In genomic region chr15:77727139-77727538, GRCm38 (mm10) we compare ENCODE assay signal across 14 mouse cellular contexts. TPM values are rescaled to one million over a fixed set of nuclear protein-coding genes. Genes with fewer than 3 reads are reported as not detected.
DNase-seq lines count a peak whose midpoint lies in the region; ATAC-seq and TF ChIP-seq lines count a peak whose summit lies in the region.
"Not testable (repeated sequence)": the region's sequence is repeated elsewhere in the genome, so short reads cannot be mapped to it uniquely, and the experiment has no call there.
"Had no signal": no experiment of that assay in that cellular context is flagged by ENCODE, and none has a peak within 500 bp of the region (broad histone marks: within the 10 kb centered on the region; RNA-seq: fewer than 3 reads in every experiment).

No protein-coding gene starts in this region.

- H3K27me3 ChIP-seq in E14TG2a.4 (ENCODE audit: insufficient read depth, low read length); intestine, embryonic 14.5 days (replicated peaks; ENCODE audit: control insufficient read depth, insufficient read depth, low read length); liver, embryonic 14.5 days (ENCODE audit: control insufficient read depth, insufficient read depth, low read length); midbrain, embryonic 13.5 days; stomach, postnatal 0 days (ENCODE audit: control insufficient read depth, insufficient read depth, low read length): not testable (repeated sequence)

- 0% methylated on average over 3 of the region's 3 CpGs for WGBS in intestine, embryonic 14.5 days
- 2% methylated on average over 3 of the region's 3 CpGs for WGBS in liver, embryonic 14.5 days (ENCODE audit: insufficient replicate concordance)
- 9% methylated on average over 3 of the region's 3 CpGs for WGBS in midbrain, embryonic 13.5 days
- 3% methylated on average over 3 of the region's 3 CpGs for WGBS in stomach, postnatal 0 days

- H3K9me3 ChIP-seq in E14TG2a.4 (ENCODE audit: low read length); intestine, embryonic 14.5 days (ENCODE audit: control insufficient read depth, low read length); liver, embryonic 14.5 days (ENCODE audit: control insufficient read depth, low read length); midbrain, embryonic 13.5 days; stomach, postnatal 0 days (ENCODE audit: control insufficient read depth, low read length): not testable (repeated sequence)

- not testable (repeated sequence) for H3K4me1 ChIP-seq in E14TG2a.4 (replicated peaks; ENCODE audit: low read depth, low read length); cortical plate, adult 2 months (ENCODE audit: control insufficient read depth, insufficient read depth, low read length); intestine, embryonic 14.5 days (replicated peaks; ENCODE audit: control insufficient read depth, insufficient read depth, low read length); liver, embryonic 14.5 days (replicated peaks; ENCODE audit: control insufficient read depth in 2 of 2, insufficient read depth in 2 of 2, low read length in 1 of 2); midbrain, embryonic 13.5 days (replicated peaks); stomach, postnatal 0 days (replicated peaks; ENCODE audit: control insufficient read depth, insufficient read depth)

- intact Hi-C loops in gastrocnemius, adult 2 months (cut with DNase I): not testable (repeated sequence)

- H3K36me3 ChIP-seq in E14TG2a.4 (ENCODE audit: insufficient read depth, low read length); intestine, embryonic 14.5 days (ENCODE audit: control insufficient read depth, insufficient read depth, low read length); liver, embryonic 14.5 days (replicated peaks; ENCODE audit: control insufficient read depth, insufficient read depth, low read depth); midbrain, embryonic 13.5 days; stomach, postnatal 0 days (ENCODE audit: control insufficient read depth, insufficient read depth, low read length): not testable (repeated sequence)

- not testable (repeated sequence) for H3K4me2 ChIP-seq in intestine, embryonic 14.5 days (ENCODE audit: low read length); liver, embryonic 14.5 days (ENCODE audit: low read depth); midbrain, embryonic 13.5 days (replicated peaks); stomach, postnatal 0 days (replicated peaks; ENCODE audit: low read depth)

- H3K4me3 ChIP-seq in E14TG2a.4 (replicated peaks; ENCODE audit: low read length); cortical plate, adult 2 months (ENCODE audit: insufficient read depth, low read length); gastrocnemius, adult 2 months; intestine, embryonic 14.5 days (ENCODE audit: low read depth, low read length); liver, embryonic 14.5 days (ENCODE audit: insufficient read depth in 1 of 2, low read depth in 2 of 2, low read length in 2 of 2); midbrain, embryonic 13.5 days (replicated peaks); stomach, postnatal 0 days (ENCODE audit: low read depth, low read length): not testable (repeated sequence)

- not testable (repeated sequence) for TF ChIP-seq EP300 in liver, embryonic 14.5 days (IDR thresholded peaks at IDR 0.05; ENCODE audit: low read depth); stomach, postnatal 0 days (optimal IDR thresholded peaks at IDR 0.05)

- not testable (repeated sequence) for H3K27ac ChIP-seq in cortical plate, adult 2 months (ENCODE audit: insufficient read depth, low read length); gastrocnemius, adult 2 months; intestine, embryonic 14.5 days (ENCODE audit: low read depth); liver, embryonic 14.5 days; midbrain, embryonic 13.5 days; stomach, postnatal 0 days (replicated peaks)

- not testable (repeated sequence) for H3K9ac ChIP-seq in intestine, embryonic 14.5 days (ENCODE audit: low read length); liver, embryonic 14.5 days (replicated peaks); midbrain, embryonic 13.5 days (replicated peaks); stomach, postnatal 0 days (ENCODE audit: low read length)

- TF ChIP-seq POLR2A in brain, embryonic 14.5 days (IDR thresholded peaks at IDR 0.05; ENCODE audit: borderline replicate concordance, extremely low read depth, insufficient read depth, insufficient read length, poor library complexity, severe bottlenecking); cortical plate, adult 2 months (IDR thresholded peaks at IDR 0.05; ENCODE audit: extremely low read depth, insufficient read depth, low read length): not testable (repeated sequence)

- TF ChIP-seq CTCF in E14TG2a.4 (conservative IDR thresholded peaks at IDR 0.05; ENCODE audit: low read length): peak; percentile 28; the same call in 1 of the 2 replicates
- TF ChIP-seq CTCF in brain, embryonic 14.5 days (IDR thresholded peaks at IDR 0.05; ENCODE audit: borderline replicate concordance, extremely low read depth, insufficient read depth, insufficient read length): peak; percentile 45; the same call in 1 of the 2 replicates
- TF ChIP-seq CTCF in cortical plate, adult 2 months (IDR thresholded peaks at IDR 0.05; ENCODE audit: extremely low read depth, insufficient read depth, low read length): peak; percentile 39
- TF ChIP-seq CTCF in gastrocnemius, adult 2 months (IDR thresholded peaks at IDR 0.05): peak; percentile 54
- TF ChIP-seq CTCF in liver, embryonic 14.5 days (IDR thresholded peaks at IDR 0.05; ENCODE audit: low read depth): peak; percentile 67
- TF ChIP-seq CTCF in stomach, postnatal 0 days (IDR thresholded peaks at IDR 0.05; ENCODE audit: low read depth): peak; percentile 66

- DNase-seq in brain, embryonic 14.5 days (ENCODE audit: low read depth); gastrocnemius, adult 2 months; intestine, embryonic 14.5 days (ENCODE audit: low spot score); liver, embryonic 14.5 days (ENCODE audit: low read depth in 3 of 3, low spot score in 3 of 3); stomach, postnatal 0 days (ENCODE audit: low spot score): not testable (repeated sequence)

- ATAC-seq in intestine, embryonic 14.5 days (replicated peaks; ENCODE audit: low FRiP score, low TSS enrichment, low read depth): peak; percentile 30; the same call in 1 of the 2 replicates
- ATAC-seq in liver, embryonic 14.5 days (ENCODE audit: insufficient read depth); stomach, postnatal 0 days (ENCODE audit: low FRiP score, low TSS enrichment): not testable (repeated sequence)
- 0 out of 2 replicates have a peak, but pooled peaks have one; percentile 45 for ATAC-seq in midbrain, embryonic 13.5 days

RNA-seq across cellular contexts. Expression of gene Apol9b, which starts 1.7 kb away (rescaled TPM):
- 0.06 TPM in 1 of 2 replicates, not detected in the other for polyA plus RNA-seq in brain, embryonic 14.5 days (2012; rRNA removed)
- polyA plus RNA-seq in cortical plate, adult 2 months (2012; rRNA removed): 0.62 and 0.69 TPM in 2 replicates
- total RNA-seq in gastrocnemius, adult 2 months (2021): not detected
- 0.26 and 0.32 TPM in 2 replicates for polyA plus RNA-seq in intestine, embryonic 14.5 days (2014; fragmentation: Nextera tagmentation; extraction: Ambion mirVana)
- polyA plus RNA-seq in liver, embryonic 14.5 days (2012; rRNA removed): 0.04 and 0.05 TPM in 2 replicates
- 0.06 TPM in 1 of 2 replicates, not detected in the other for polyA plus RNA-seq in liver, embryonic 14.5 days (2014; fragmentation: Nextera tagmentation; extraction: Ambion mirVana)
- polyA plus RNA-seq in midbrain, embryonic 13.5 days (2015; fragmentation: Nextera tagmentation; extraction: Ambion mirVana): not detected in 2 replicates
- 0.33 and 0.45 TPM in 2 replicates for polyA plus RNA-seq in stomach, postnatal 0 days (2015; fragmentation: Nextera tagmentation; extraction: Ambion mirVana)
- total RNA-seq: gastrocnemius, postnatal 4 days; heart, postnatal 10 days had no signal
- polyA plus RNA-seq: limb, embryonic 12.5 days; midbrain, embryonic 16.5 days had no signal

RNA-seq across cellular contexts. Expression of gene Apol7e, which starts 28.5 kb away (rescaled TPM):
- 0.04 TPM in 1 of 2 replicates, not detected in the other for polyA plus RNA-seq in brain, embryonic 14.5 days (2012; rRNA removed)
- 0.17 TPM in 2 replicates for polyA plus RNA-seq in cortical plate, adult 2 months (2012; rRNA removed)
- total RNA-seq in gastrocnemius, adult 2 months (2021): not detected
- polyA plus RNA-seq in intestine, embryonic 14.5 days (2014; fragmentation: Nextera tagmentation; extraction: Ambion mirVana): 0.15 and 0.46 TPM in 2 replicates
- polyA plus RNA-seq in liver, embryonic 14.5 days (2012; rRNA removed): 0.02 TPM in 1 of 2 replicates, not detected in the other
- not detected in 2 replicates for polyA plus RNA-seq in liver, embryonic 14.5 days (2014; fragmentation: Nextera tagmentation; extraction: Ambion mirVana)
- not detected in 2 replicates for polyA plus RNA-seq in midbrain, embryonic 13.5 days (2015; fragmentation: Nextera tagmentation; extraction: Ambion mirVana)
- 0.10 TPM in 1 of 2 replicates, not detected in the other for polyA plus RNA-seq in stomach, postnatal 0 days (2015; fragmentation: Nextera tagmentation; extraction: Ambion mirVana)
- total RNA-seq: adrenal gland, postnatal 14 days had no signal
- polyA plus RNA-seq: limb, embryonic 12.5 days; midbrain, embryonic 16.5 days; neural tube, embryonic 15.5 days had no signal

RNA-seq across cellular contexts. Expression of gene Apol8, which starts 29.7 kb away (rescaled TPM):
- polyA plus RNA-seq in brain, embryonic 14.5 days (2012; rRNA removed): 0.30 and 0.37 TPM in 2 replicates
- 4.8 and 6.2 TPM in 2 replicates for polyA plus RNA-seq in cortical plate, adult 2 months (2012; rRNA removed)
- total RNA-seq in gastrocnemius, adult 2 months (2021): under 1 TPM; 0.08 to 0.31 TPM
- polyA plus RNA-seq in intestine, embryonic 14.5 days (2014; fragmentation: Nextera tagmentation; extraction: Ambion mirVana): not detected in 2 replicates
- polyA plus RNA-seq in liver, embryonic 14.5 days (2012; rRNA removed): 32.6 and 43.9 TPM in 2 replicates
- 12.7 and 13.5 TPM in 2 replicates for polyA plus RNA-seq in liver, embryonic 14.5 days (2014; fragmentation: Nextera tagmentation; extraction: Ambion mirVana)
- 0.23 TPM in 1 of 2 replicates, not detected in the other for polyA plus RNA-seq in midbrain, embryonic 13.5 days (2015; fragmentation: Nextera tagmentation; extraction: Ambion mirVana)
- polyA plus RNA-seq in stomach, postnatal 0 days (2015; fragmentation: Nextera tagmentation; extraction: Ambion mirVana): 0.05 and 0.10 TPM in 2 replicates
- total RNA-seq: heart, postnatal 10 days had no signal
